Mouse (Mus musculus) liver, embryonic 16.5 days (tissue): Measurements from ENCODE around the gene Cxcr3. TPM values are rescaled to one million over a fixed set of nuclear protein-coding genes. Genes with fewer than 3 reads are reported as not detected.

Experiments
- ATAC-seq: fragments of 200-750 bp; cut with Nextera tagmentation; 2 replicates; pipeline ENCODE4 v1.8.0; 2017; ENCODE audit warnings: low read depth, mild to moderate bottlenecking, moderate number of reproducible peaks, moderate library complexity
- H3K27ac ChIP-seq: fragments of 300-500 bp; sonication (generic); 2 replicates; pipeline ENCODE4 v1.5.1; 2014; ENCODE audit warnings: mild to moderate bottlenecking, low read length
- H3K27me3 ChIP-seq: fragments of 300-500 bp; sonication (generic); 2 replicates; pipeline ENCODE4 v1.6.1; 2014; ENCODE audit warnings: low read depth, low read length, mixed read lengths; ENCODE audit not compliant: control insufficient read depth, insufficient read depth
- H3K36me3 ChIP-seq: fragments of 300-500 bp; sonication (generic); 2 replicates; pipeline ENCODE4 v1.6.1; 2014; ENCODE audit warnings: mild to moderate bottlenecking; ENCODE audit not compliant: control insufficient read depth, insufficient read depth
- H3K4me1 ChIP-seq: fragments of 300-500 bp; sonication (generic); 2 replicates; pipeline ENCODE4 v1.6.1; 2014; ENCODE audit warnings: low read depth, low read length, mixed read lengths; ENCODE audit not compliant: control insufficient read depth
- H3K4me2 ChIP-seq: fragments of 300-500 bp; sonication (generic); 2 replicates; pipeline ENCODE4 v1.6.1; 2014; ENCODE audit warnings: low read depth, low read length, mixed read lengths
- H3K4me3 ChIP-seq: fragments of 300-500 bp; sonication (generic); 2 replicates; pipeline ENCODE4 v1.5.1; 2014; ENCODE audit warnings: low read depth, mild to moderate bottlenecking, low read length
- H3K9ac ChIP-seq: fragments of 300-500 bp; sonication (generic); 2 replicates; pipeline ENCODE4 v1.6.1; 2014; ENCODE audit warnings: low read depth, low read length
- H3K9me3 ChIP-seq: fragments of 300-500 bp; sonication (generic); replicated peaks from 2 replicates; pipeline ENCODE4 v1.6.1; 2016; ENCODE audit warnings: low read length; ENCODE audit not compliant: control insufficient read depth
- WGBS: fragments of 180-500 bp; shearing (Covaris S2); extraction: QIAGEN DNeasy Blood & Tissue Kit; methylation state at CpG from one replicate; pipeline ENCODE4 v1.1.7; 2014; ENCODE audit not compliant: insufficient replicate concordance; 5-methylcytosine and 5-hydroxymethylcytosine counted together
- polyA plus RNA-seq: library from polyadenylated mRNA; unstranded; fragments of >200 nt; fragmentation: Nextera tagmentation; extraction: Ambion mirVana; gene quantifications from 2 replicates; pipeline ENCODE4 v1.2.1, GENCODE M21; 2015

Cxcr3 gene
- polyA plus RNA-seq, 1 experiment from 2014 or later: 0.31 TPM

DNA sequence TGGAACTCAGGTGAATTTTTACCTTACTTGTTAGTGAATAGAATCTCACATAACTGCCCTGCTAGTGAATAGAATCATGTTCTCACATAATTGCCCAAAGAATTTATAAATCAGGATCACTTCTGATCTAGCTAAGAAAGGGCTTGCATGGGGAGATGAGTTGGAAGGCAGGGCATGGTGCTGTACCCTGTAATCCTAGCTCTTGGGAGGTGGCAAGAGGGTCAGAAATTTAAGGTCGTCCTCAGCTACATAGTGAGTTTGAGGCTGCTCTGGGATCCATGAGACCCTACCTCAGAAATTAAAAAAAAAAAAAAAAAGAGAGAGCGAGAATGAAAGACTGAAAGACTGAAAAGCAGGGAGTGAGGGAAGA is 7.0 kb upstream of the Cxcr3 start:
- H3K9ac ChIP-seq: no peak overlapping the region
- H3K36me3 ChIP-seq: no peaks in the 10 kb centered on the region
- 63% methylated on average over 2 of the region's 2 CpGs for WGBS
- H3K27ac ChIP-seq: no peak overlapping the region
- H3K27me3 ChIP-seq: no peaks in the 10 kb centered on the region; the same call in 1 of the 2 replicates
- H3K4me2 ChIP-seq: no peak overlapping the region
- H3K4me3 ChIP-seq: no peak overlapping the region
- no peaks in the 10 kb centered on the region for H3K4me1 ChIP-seq
- no peaks in the 10 kb centered on the region for H3K9me3 ChIP-seq
- no peak for ATAC-seq

DNA sequence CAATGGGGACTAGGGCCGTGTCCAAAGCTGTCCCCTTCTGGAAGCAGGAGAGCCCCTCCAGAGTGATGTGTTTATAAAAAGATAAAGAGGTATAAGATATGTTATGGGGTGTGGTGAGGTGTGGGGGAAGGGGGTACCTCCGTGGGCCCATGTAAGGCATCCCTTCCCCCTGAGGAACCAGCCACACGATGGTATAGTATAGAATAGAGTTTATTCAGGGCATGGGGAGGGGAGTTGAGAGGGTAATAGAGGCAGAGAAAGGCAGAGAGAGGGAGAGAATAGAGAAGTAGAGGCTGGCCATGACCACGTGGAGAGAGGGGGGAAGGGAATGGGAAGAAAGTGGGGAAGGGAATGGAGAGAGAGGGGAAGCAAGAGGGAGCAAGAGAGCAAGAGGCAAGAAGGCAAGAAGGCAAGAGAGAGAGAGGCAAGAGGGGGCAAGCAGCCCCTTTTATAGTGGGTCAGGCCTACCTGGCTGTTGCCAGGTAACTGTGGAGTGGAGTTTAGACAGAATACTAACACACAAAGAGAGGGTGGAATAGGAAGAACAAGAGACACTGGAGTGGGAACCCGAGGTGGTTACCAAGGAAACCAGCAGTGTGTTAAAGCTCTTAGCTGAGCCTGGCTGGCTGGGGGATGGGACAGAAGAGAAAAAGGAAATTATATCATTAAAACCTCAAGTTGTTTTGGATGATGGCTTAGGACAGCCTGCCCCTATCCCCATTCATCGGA is 6.4 kb upstream of the Cxcr3 start:
- H3K36me3 ChIP-seq: no peaks in the 10 kb centered on the region
- H3K4me3 ChIP-seq: no peak overlapping the region
- no peak for ATAC-seq
- no peaks in the 10 kb centered on the region for H3K4me1 ChIP-seq
- H3K9ac ChIP-seq: no peak overlapping the region
- H3K27me3 ChIP-seq: no peaks in the 10 kb centered on the region; the same call in 1 of the 2 replicates
- 35% methylated on average over 6 of the region's 6 CpGs for WGBS
- H3K9me3 ChIP-seq: no peaks in the 10 kb centered on the region
- no peak overlapping the region for H3K27ac ChIP-seq
- H3K4me2 ChIP-seq: no peak overlapping the region

DNA sequence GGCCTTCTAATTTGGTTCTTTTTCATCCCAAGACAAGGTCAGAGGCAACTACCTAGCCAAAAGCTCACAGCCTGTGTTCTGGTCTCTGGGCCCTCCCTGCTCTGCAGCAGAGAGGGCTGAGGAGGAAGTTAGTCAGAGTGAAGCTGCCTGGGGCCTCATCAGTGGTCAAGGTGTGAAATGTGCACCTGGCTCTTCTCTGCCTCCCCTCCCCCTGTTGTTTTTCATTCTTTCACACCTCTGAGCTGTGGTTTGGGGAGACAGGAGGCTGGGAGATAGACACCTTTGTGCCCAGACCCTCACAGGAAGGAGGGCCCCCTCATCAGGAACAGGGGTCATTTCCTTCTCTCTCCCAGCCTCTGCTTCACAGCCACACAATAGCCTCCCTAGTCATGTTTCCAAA is 3.1 kb upstream of the Cxcr3 start:
- Histone ChIP-seq H3K9ac (no peak overlapping the region), H3K4me2 (no peak overlapping the region), H3K9me3 (no peaks in the 10 kb centered on the region), H3K4me1 (no peaks in the 10 kb centered on the region), H3K36me3 (no peaks in the 10 kb centered on the region), H3K4me3 (no peak overlapping the region), H3K27me3 (no peaks in the 10 kb centered on the region), H3K27ac (no peak overlapping the region)
- no peak for ATAC-seq

DNA sequence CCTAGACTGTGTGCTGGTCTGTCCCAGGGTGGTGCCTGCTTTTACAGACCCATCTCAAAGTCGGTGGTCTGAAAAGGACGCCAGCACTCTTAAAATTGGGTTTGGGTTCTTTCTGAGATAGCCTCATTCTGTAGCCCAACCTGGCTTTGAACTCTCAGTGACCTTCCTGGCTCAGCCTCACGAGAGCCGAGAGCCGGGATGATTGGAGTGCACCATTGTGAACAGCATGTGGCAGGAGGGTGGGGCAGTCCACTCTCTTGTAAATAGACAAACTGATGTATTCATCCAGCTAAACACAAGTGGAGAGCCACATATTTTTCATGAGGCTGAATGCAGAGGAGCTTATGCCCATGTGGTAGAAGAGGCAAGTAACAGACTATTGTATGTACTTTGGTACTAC is 912 bp upstream of the Cxcr3 start:
- no peak for ATAC-seq
- Histone ChIP-seq H3K36me3 (no peaks in the 10 kb centered on the region), H3K4me3 (no peak overlapping the region), H3K9me3 (no peaks in the 10 kb centered on the region), H3K4me1 (no peaks in the 10 kb centered on the region), H3K4me2 (no peak overlapping the region), H3K9ac (no peak overlapping the region), H3K27ac (no peak overlapping the region), H3K27me3 (no peaks in the 10 kb centered on the region)
- 47% methylated on average over 5 of the region's 5 CpGs for WGBS

DNA sequence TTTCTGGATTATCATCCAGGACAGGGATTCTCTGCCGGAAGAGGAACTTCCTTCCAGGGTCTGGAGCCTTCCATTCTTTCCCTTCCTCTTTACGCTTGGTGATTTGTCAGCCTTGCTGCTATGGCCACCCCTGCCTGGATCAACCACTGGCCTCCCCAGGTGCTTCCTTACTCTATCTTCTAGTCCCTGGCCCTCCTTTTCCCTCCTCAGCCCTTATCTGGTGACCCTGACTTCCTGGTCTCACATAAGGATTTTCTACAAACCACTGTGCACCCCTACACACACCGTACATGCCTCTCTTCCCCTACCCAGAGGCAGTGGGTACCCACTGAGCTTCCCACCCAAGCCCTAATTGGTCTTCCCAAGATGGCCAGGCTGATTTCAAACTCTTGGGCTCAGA is 781 bp downstream of the Cxcr3 start:
- no peak overlapping the region for H3K4me3 ChIP-seq

DNA sequence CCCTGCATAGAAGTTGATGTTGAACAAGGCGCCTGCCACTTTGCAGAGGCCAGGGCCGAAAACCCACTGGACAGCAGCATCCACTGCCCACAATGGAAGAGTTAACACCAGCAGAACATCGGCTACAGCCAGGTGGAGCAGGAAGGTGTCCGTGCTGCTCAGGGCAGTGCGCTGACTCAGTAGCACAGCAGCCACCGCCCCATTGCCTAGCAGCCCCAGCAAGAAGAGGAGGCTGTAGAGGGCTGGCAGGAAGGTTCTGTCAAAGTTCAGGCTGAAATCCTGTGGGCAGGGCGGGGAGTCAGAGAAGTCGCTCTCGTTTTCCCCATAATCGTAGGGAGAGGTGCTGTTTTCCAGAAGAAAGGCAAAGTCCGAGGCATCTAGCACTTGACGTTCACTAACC is 1.4 kb downstream of the Cxcr3 start:
- Histone ChIP-seq H3K36me3 (no peaks in the 10 kb centered on the region), H3K9ac (no peak overlapping the region), H3K27me3 (no peaks in the 10 kb centered on the region), H3K4me2 (no peak overlapping the region), H3K4me3 (no peak overlapping the region), H3K27ac (no peak overlapping the region), H3K4me1 (no peaks in the 10 kb centered on the region), H3K9me3 (no peaks in the 10 kb centered on the region)
- no peak for ATAC-seq
- 51% methylated on average over 12 of the region's 12 CpGs for WGBS

More for the DNA sequence above, 781 bp downstream of the Cxcr3 start:
- Histone ChIP-seq H3K4me2 (no peak overlapping the region), H3K27ac (no peak overlapping the region), H3K4me1 (no peaks in the 10 kb centered on the region), H3K36me3 (no peaks in the 10 kb centered on the region), H3K9ac (no peak overlapping the region), H3K27me3 (no peaks in the 10 kb centered on the region), H3K9me3 (no peaks in the 10 kb centered on the region)
- ATAC-seq: no peak
- 44% methylated on average over 3 of the region's 3 CpGs for WGBS

DNA sequence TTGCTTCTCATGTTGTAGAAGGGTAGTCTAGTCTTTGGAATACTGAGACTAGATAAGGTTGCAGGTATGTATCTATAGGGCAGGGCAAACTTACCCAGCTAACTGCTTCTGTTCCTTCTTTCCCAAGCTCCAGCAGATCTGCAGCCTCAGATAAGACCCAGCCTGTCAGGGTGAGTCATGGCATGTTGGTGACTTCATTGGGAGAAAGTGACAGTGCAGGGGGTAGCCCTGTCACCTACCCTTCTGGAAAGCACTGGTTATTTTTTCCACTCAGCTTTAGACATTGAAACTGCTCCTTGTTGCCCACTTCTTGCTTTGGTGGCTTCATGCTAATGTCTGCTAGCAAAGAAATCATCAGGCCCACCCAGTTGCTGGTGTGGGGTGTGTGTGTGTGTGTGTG is 4.1 kb downstream of the Cxcr3 start:
- Histone ChIP-seq H3K4me3 (no peak overlapping the region), H3K9ac (no peak overlapping the region), H3K27me3 (no peaks in the 10 kb centered on the region), H3K4me1 (no peaks in the 10 kb centered on the region), H3K36me3 (no peaks in the 10 kb centered on the region), H3K27ac (no peak overlapping the region), H3K9me3 (no peaks in the 10 kb centered on the region), H3K4me2 (no peak overlapping the region)
- no peak for ATAC-seq

DNA sequence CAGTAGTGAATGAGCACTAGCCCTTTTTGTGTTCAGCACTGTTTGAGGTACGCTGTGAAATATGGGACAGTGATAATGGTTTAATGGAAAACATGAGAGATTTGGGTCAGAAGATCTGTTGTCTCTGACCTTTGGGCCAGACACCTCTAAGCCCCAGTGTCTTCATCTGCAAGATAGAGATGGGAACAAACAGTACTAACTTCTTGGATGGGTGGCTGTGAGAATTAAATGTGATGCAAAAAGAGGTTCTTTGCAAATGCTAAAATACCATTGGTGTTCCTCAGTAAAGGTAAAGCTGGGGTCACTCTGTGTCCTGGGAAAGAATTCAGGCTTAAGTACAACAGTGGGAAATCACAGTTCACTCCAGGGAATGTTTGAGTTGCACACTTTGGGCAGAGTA is 13.7 kb downstream of the Cxcr3 start:
- H3K36me3 ChIP-seq: no peaks in the 10 kb centered on the region
- 53% methylated on average over 1 of the region's 1 CpGs for WGBS

DNA sequence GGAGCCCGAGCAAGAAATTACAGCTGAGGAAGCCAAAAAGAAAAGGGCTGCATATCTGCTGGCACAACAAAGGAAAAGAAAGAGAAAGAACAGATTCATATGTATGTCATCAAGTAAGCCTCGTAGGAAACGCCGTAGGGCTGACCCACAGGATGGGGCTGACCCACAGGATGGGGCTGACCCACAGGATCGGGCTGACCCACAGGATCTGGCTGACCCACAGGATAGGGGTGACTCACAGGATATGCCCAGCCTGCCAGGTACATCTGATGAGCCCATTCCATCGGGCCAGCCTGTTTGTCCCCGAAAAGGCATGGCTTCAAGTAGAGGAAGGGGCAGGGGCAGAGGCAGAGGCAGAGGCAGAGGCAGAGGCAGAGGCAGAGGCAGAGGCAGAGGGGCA is 29.0 kb downstream of the Cxcr3 start:
- WGBS: 53% methylated on average over 7 of the region's 7 CpGs
- Histone ChIP-seq H3K27ac (no peak overlapping the region), H3K4me2 (no peak overlapping the region), H3K27me3 (no peaks in the 10 kb centered on the region), H3K9ac (no peak overlapping the region), H3K9me3 (no peaks in the 10 kb centered on the region), H3K4me1 (no peaks in the 10 kb centered on the region), H3K4me3 (no peak overlapping the region), H3K36me3 (no peaks in the 10 kb centered on the region)
- ATAC-seq: no peak

More for the DNA sequence above, 13.7 kb downstream of the Cxcr3 start:
- Histone ChIP-seq H3K4me3 (no peak overlapping the region), H3K9me3 (no peaks in the 10 kb centered on the region), H3K27ac (no peak overlapping the region), H3K9ac (no peak overlapping the region), H3K4me1 (no peaks in the 10 kb centered on the region), H3K4me2 (no peak overlapping the region), H3K27me3 (no peaks in the 10 kb centered on the region)
- ATAC-seq: no peak
